Mouse (Mus musculus) heart, embryonic 11.5 days (tissue): ENCODE measurements around the gene Itprid2. TPM values are rescaled to one million over a fixed set of nuclear protein-coding genes. Genes with fewer than 3 reads are reported as not detected.

ENCODE experiments used
- ATAC-seq: fragments of 200-750 bp; cut with Nextera tagmentation; replicated peaks from 2 replicates; pipeline ENCODE4 v1.8.0; 2017; ENCODE audit warnings: moderate library complexity; ENCODE audit not compliant: insufficient number of reproducible peaks, low FRiP score, low TSS enrichment
- H3K27ac ChIP-seq: fragments of 300-500 bp; sonication (generic); 2 replicates; pipeline ENCODE4 v1.5.1; 2014; ENCODE audit warnings: mild to moderate bottlenecking, low read depth, low read length
- H3K27me3 ChIP-seq: fragments of 300-500 bp; sonication (generic); 2 replicates; pipeline ENCODE4 v1.6.1; 2014; ENCODE audit warnings: mild to moderate bottlenecking, low read length, mixed read lengths; ENCODE audit not compliant: control insufficient read depth, insufficient read depth
- H3K36me3 ChIP-seq: fragments of 300-500 bp; sonication (generic); 2 replicates; pipeline ENCODE4 v1.6.1; 2014; ENCODE audit warnings: mild to moderate bottlenecking, low read length, moderate library complexity, mixed read lengths; ENCODE audit not compliant: control insufficient read depth, insufficient read depth
- H3K4me1 ChIP-seq: fragments of 300-500 bp; sonication (generic); 2 replicates; pipeline ENCODE4 v1.6.1; 2014; ENCODE audit warnings: low read length; ENCODE audit not compliant: control insufficient read depth, insufficient read depth
- H3K4me2 ChIP-seq: fragments of 300-500 bp; sonication (generic); 2 replicates; pipeline ENCODE4 v1.6.1; 2014; ENCODE audit warnings: mild to moderate bottlenecking, moderate library complexity
- H3K4me3 ChIP-seq: fragments of 300-500 bp; sonication (generic); 2 replicates; pipeline ENCODE4 v1.5.1; 2014; ENCODE audit warnings: low read depth, low read length
- H3K9ac ChIP-seq: fragments of 300-500 bp; sonication (generic); 2 replicates; pipeline ENCODE4 v1.6.1; 2014; ENCODE audit warnings: mild to moderate bottlenecking, low read depth, low read length, moderate library complexity
- H3K9me3 ChIP-seq: fragments of 300-500 bp; sonication (generic); replicated peaks from 2 replicates; pipeline ENCODE4 v1.6.1; 2016; ENCODE audit warnings: low read length; ENCODE audit not compliant: control insufficient read depth
- WGBS: fragments of 180-500 bp; shearing (Covaris S2); extraction: QIAGEN DNeasy Blood & Tissue Kit; methylation state at CpG from one replicate; pipeline ENCODE4 v1.1.7; 2014; ENCODE audit not compliant: insufficient replicate concordance; 5-methylcytosine and 5-hydroxymethylcytosine counted together
- polyA plus RNA-seq: library from polyadenylated mRNA; unstranded; fragments of >200 nt; fragmentation: Nextera tagmentation; extraction: Ambion mirVana; gene quantifications from 2 replicates; pipeline ENCODE4 v1.2.1, GENCODE M21; 2014

Itprid2 gene
- polyA plus RNA-seq, 1 experiment from 2014 or later, result 10.3 TPM

GRCm38 (mm10) chr2:79657062-79657461 is 21.9 kb downstream of the Itprid2 start:
- Histone ChIP-seq H3K9ac (no peak overlapping the region), H3K4me1 (no peaks in the 10 kb centered on the region; the same call in 1 of the 2 replicates), H3K27ac (no peak overlapping the region), H3K27me3 (no peaks in the 10 kb centered on the region), H3K36me3 (peaks cover 27% of the 10 kb centered on the region), H3K4me2 (no peak overlapping the region), H3K9me3 (no peaks in the 10 kb centered on the region), H3K4me3 (no peak overlapping the region)
- WGBS, result 76% methylated on average over 8 of the region's 8 CpGs
- ATAC-seq, result no peak

GRCm38 (mm10) chr2:79660417-79661185 is 25.4 kb downstream of the Itprid2 start:
- WGBS, result 87% methylated on average over 12 of the region's 12 CpGs
- Histone ChIP-seq H3K9me3 (no peaks in the 10 kb centered on the region), H3K4me2 (no peak overlapping the region), H3K36me3 (peaks cover 28% of the 10 kb centered on the region), H3K27ac (no peak overlapping the region), H3K27me3 (no peaks in the 10 kb centered on the region), H3K9ac (no peak overlapping the region), H3K4me1 (no peaks in the 10 kb centered on the region), H3K4me3 (no peak overlapping the region)
- ATAC-seq, result no peak

- no peak for ATAC-seq
- Histone ChIP-seq H3K27me3 (no peaks in the 10 kb centered on the region), H3K4me2 (no peak overlapping the region), H3K27ac (no peak overlapping the region), H3K9ac (no peak overlapping the region), H3K36me3 (peaks cover 28% of the 10 kb centered on the region), H3K4me1 (no peaks in the 10 kb centered on the region), H3K4me3 (no peak overlapping the region), H3K9me3 (no peaks in the 10 kb centered on the region)
- 44% methylated on average over 7 of the region's 7 CpGs for WGBS
Measured at GRCm38 (mm10) chr2:79661486-79662104, 26.4 kb downstream of the Itprid2 start.

GRCm38 (mm10) chr2:79664532-79665286 is 29.6 kb downstream of the Itprid2 start:
- no peaks in the 10 kb centered on the region for H3K9me3 ChIP-seq
- H3K27me3 ChIP-seq, result no peaks in the 10 kb centered on the region
- H3K4me3 ChIP-seq, result no peak overlapping the region
- no peak for ATAC-seq
- H3K9ac ChIP-seq, result no peak overlapping the region
- peaks cover 14% of the 10 kb centered on the region; the same call in 1 of the 2 replicates for H3K36me3 ChIP-seq
- no peak overlapping the region for H3K4me2 ChIP-seq
- WGBS, result 80% methylated on average over 3 of the region's 3 CpGs
- no peaks in the 10 kb centered on the region for H3K4me1 ChIP-seq
- no peak overlapping the region for H3K27ac ChIP-seq

GRCm38 (mm10) chr2:79665492-79665891 is 30.3 kb downstream of the Itprid2 start:
- Histone ChIP-seq H3K27me3 (no peaks in the 10 kb centered on the region), H3K36me3 (peaks cover 11% of the 10 kb centered on the region; the same call in 1 of the 2 replicates), H3K4me3 (no peak overlapping the region), H3K4me1 (no peaks in the 10 kb centered on the region), H3K9me3 (no peaks in the 10 kb centered on the region), H3K27ac (no peak overlapping the region), H3K9ac (no peak overlapping the region), H3K4me2 (no peak overlapping the region)
- 68% methylated on average over 3 of the region's 3 CpGs for WGBS
- no peak for ATAC-seq

- Histone ChIP-seq H3K9me3 (no peaks in the 10 kb centered on the region), H3K36me3 (no peaks in the 10 kb centered on the region; the same call in 1 of the 2 replicates), H3K4me1 (no peaks in the 10 kb centered on the region), H3K4me2 (no peak overlapping the region), H3K9ac (no peak overlapping the region), H3K27ac (no peak overlapping the region), H3K4me3 (no peak overlapping the region), H3K27me3 (no peaks in the 10 kb centered on the region)
- 88% methylated on average over 3 of the region's 3 CpGs for WGBS
- no peak for ATAC-seq
Measured at GRCm38 (mm10) chr2:79675266-79675665, 40.1 kb downstream of the Itprid2 start.

- 60% methylated on average over 1 of the region's 1 CpGs for WGBS
- H3K9ac ChIP-seq, result no peak overlapping the region
- H3K36me3 ChIP-seq, result no peaks in the 10 kb centered on the region; the same call in 1 of the 2 replicates
- H3K9me3 ChIP-seq, result no peaks in the 10 kb centered on the region
- no peak overlapping the region for H3K4me2 ChIP-seq
- no peak overlapping the region for H3K27ac ChIP-seq
- ATAC-seq, result no peak
- no peak overlapping the region for H3K4me3 ChIP-seq
- no peaks in the 10 kb centered on the region for H3K4me1 ChIP-seq
- no peaks in the 10 kb centered on the region for H3K27me3 ChIP-seq
Measured at GRCm38 (mm10) chr2:79677663-79678257, 42.6 kb downstream of the Itprid2 start.

GRCm38 (mm10) chr2:79681672-79682071 is 46.5 kb downstream of the Itprid2 start:
- H3K27me3 ChIP-seq, result no peaks in the 10 kb centered on the region
- H3K27ac ChIP-seq, result no peak overlapping the region
- 52% methylated on average over 4 of the region's 4 CpGs for WGBS
- no peak overlapping the region for H3K4me3 ChIP-seq
- H3K4me1 ChIP-seq, result no peaks in the 10 kb centered on the region
- H3K9ac ChIP-seq, result no peak overlapping the region
- no peaks in the 10 kb centered on the region for H3K9me3 ChIP-seq
- ATAC-seq, result no peak
- H3K36me3 ChIP-seq, result no peaks in the 10 kb centered on the region
- H3K4me2 ChIP-seq, result no peak overlapping the region
